Mouse (Mus musculus): ENCODE measurements at regions not wholly inside any gene's neighbourhood (a gene's known extent, or its start where the extent isn't known, plus 50 kb on each side); places are given as distances from the start of the nearest gene placed in this dataset.
"Not testable (repeated sequence)": the region's sequence is repeated elsewhere in the genome, so short reads cannot be mapped to it uniquely, and the experiment has no call there.

DNA sequence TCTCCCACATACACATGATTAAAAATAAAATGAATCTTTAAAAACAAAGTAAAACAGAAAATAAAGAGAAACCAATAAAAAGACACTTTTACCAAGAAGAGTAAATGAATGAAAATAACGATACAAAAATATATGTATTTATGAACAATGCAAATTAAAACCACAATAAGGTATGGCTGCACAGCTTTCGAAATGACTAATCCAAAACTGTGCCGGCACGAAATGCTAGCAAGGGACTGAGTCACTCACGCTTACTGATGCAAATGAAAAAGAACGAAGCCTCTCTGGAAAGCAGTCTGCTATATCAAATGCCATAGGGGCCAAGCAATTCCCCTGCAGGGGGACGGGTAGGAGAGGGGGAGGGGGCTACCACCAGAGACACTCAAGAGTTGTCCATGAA is 704.0 kb downstream of the 4930447A16Rik start:
- peak in 1 of 2 experiments; percentile 13 for DNase-seq (ENCODE audit: low spot score in 2 of 2)

DNA sequence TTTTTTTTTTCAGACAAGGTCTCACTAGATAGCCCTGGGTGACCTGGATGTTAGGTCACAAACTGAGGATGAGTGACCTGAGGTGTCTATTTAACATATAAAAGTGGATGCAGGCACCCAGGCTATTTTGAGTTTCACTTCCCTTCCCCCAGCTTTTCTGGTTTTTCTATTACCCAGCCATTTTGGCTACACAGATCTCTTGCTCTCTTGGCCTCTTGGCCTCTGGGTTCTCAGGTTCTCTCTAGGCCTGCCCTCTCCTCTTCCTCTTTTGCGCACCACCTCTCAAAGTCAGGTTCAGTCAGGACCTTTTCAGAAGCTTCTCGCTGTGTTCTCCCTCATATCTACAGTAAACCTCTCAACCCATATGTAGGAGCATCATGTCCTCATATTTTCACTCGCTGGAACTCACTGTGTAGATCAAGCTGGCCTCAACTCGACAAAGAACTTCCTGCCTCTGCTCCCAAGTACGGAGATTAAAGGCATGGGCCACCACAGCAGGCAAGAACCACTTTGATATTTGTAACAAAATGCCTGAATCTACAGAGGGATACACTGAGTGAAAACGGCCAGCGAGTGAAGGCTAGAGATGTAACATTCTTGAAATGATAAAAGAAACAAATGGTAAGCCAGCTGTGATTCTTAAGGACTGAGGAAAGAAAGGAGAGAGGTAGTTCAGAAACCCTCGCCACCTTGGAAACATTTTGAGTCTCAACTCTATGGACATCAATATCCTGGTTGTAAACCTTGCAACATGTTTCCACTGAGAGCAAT is 704.7 kb downstream of the 4930447A16Rik start:
- no peak for DNase-seq (ENCODE audit: low spot score in 2 of 2)

DNA sequence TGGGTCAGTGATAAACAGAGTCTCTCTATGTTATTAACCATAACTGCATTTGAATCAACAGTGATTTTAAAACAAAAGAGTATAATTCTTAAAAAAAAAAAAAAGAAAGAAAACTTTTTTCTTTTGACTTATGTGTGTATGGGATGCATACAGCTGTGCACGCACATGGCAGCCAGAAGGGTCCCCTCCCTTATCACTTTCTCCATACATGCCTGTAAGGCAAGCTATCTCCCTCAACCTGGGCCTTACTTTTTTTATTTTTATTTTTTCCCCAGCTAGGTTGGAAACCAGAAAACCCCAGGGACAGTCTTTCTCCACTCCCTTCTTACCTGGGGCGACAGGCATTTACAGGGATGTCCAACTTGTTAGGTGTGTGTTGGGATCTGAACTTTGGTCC is 705.3 kb downstream of the 4930447A16Rik start:
- DNase-seq (ENCODE audit: low spot score in 2 of 2), result no peak

DNA sequence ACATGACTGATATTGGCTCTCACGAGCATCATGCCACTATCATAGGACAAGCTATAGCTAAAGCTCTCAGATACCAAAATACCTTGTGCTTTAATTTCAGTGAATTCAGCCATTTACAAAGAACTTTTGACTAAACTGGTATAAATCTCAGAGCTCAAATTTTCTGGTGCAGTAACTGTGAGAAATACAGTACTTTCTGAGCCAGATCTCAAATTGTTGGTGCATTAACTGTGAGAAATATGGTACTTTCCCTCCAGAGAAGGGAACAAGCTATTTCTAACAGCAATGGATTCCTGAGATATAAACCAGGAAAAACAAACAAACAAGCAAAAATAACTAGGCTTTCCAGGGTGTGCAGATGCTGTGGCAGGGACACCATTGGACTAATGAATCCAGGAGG is 714.3 kb downstream of the 4930447A16Rik start:
- no peak for DNase-seq (ENCODE audit: low spot score in 2 of 2)

DNA sequence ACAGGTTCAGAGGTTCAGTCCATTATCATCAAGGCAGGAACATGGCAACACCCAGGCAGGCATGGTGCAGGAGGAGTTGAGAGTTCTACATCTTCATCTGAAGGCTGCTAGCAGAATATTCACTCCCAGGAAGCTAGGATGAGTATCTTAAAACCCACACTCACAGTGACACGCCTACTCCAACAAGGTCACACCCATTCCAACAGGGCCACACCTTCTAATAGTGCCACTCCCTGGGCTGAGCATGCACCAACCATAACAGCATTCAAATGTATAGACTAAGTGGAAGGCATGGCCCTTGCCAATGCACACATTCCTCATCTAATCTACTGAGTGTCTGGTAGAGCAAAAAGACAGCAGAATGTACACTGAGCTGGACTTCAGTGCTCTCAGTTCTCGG is 718.1 kb downstream of the 4930447A16Rik start:
- DNase-seq (ENCODE audit: low spot score in 2 of 2), result no peak

DNA sequence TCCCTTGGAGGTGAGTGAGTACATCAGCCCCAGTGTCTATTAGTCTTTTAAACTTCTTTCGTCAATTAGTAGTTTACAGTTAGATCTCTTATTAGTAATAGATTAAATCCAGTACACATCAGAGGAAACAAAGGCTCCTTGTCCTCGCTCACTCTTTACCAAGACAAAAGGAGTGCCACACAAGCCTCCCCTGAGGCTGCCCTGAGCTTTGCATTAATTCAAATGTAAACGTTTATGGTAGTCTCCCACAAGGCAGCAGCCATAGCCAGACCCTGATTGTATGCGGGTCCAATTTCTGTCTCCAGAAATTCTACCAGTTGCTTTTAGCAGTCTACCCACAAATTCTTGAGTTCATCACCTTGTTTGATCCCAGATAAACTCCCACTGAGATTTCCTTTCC is 726.3 kb downstream of the 4930447A16Rik start:
- no peak for DNase-seq (ENCODE audit: low spot score in 2 of 2)

DNA sequence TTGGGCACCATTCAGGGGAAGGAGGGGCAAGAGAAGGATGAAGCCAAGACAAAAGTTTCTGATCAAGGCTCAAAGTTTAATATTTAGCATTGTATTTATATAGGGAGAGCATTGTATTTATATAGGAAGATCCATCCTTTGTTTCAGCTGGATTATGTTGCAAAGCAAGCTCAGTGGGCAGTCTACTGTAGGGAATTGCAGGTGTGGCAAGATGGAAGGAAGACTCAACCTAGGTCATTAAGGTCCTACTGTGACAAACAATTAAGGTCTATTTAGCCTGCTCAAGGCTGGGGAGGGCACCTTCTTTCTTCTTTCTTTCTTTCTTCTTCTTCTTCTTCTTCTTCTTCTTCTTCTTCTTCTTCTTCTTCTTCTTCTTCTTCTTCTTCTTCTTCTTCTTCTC is 728.5 kb downstream of the 4930447A16Rik start:
- not testable (repeated sequence) for DNase-seq (ENCODE audit: low spot score in 2 of 2)

DNA sequence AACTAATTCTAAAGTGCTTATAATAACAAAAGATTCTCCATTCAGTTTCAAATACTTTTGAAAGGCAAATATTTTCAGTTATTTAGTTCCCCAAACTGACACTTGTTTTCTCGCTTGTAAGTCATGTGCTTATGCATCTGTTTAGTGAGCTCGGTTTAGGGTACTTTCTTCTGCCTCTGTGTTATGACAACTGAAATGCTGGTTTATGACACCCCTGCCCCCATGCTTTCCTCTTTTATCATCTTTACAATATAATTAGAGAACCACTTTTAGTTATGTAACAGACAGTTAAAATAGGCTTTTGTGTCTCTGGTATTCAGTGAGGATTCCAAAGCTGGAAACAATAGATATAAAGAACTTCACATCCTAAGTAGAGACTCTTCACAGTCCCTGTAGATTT is 733.8 kb downstream of the 4930447A16Rik start:
- DNase-seq (ENCODE audit: low spot score in 2 of 2), result no peak

DNA sequence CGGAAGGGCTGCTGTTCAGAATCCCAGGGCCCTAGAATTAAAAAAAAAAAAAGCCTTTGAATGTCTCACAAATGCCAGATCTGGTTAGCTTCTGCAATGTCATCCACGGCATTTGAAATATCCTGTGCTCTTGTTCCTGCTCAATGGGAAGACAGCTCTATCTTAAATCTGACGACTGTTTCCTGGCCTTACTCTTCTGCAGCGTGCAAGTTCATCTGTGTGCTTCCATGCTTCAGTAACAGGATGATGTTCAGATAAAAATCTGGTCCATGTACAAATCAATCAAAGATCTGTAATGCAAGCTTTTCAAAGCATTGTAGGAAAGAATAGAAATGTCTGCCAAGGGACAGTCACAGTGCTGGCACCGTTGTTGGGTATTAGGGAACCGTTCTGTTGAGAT is 738.4 kb downstream of the 4930447A16Rik start:
- no peak for DNase-seq (ENCODE audit: low spot score in 2 of 2)

DNA sequence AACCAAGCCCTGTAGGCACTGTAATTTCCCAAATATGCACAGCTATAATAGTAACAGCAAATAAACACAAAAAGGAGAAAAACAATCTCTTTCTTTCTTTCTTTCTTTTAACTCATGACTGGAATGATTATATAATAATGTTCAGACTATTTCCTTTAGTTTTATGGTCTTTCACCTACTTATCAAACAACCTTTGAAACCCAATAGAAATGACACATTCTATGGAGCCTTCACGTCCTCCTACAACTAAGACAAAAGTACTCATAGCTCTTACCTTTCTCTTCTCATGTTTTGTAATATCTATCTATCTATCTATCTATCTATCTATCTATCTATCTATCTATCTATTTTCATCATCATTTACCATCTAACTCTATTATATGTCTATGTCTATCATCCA is 739.5 kb downstream of the 4930447A16Rik start:
- DNase-seq (ENCODE audit: low spot score in 2 of 2), result no peak

DNA sequence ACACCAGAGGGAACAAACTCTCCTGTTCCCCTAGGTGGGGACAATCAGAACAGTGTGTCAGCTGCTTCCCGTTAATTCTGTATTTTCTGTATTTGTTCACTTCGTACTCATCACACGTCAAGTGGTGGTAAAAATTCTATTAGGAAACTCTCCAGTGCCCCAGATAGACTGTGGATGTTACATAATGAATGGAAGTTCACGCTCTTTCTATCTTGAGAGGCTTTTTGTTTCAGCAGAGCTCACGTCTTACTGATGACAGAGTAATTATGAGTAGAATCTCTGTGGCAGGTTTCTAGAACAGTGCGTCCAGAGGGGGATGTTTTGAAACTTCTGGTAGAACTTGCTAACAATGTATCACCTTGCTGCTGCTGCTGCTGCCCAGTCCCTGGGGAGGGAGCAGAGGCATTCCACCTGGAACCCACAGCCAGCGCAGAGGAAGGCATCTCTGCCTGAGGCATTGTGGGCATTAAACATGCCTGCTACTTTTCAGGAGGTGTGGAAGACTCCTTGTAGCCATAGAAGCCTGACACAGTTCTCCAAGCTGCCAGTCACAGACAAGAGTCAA is 740.6 kb downstream of the 4930447A16Rik start:
- no peak for DNase-seq (ENCODE audit: low spot score in 2 of 2)

DNA sequence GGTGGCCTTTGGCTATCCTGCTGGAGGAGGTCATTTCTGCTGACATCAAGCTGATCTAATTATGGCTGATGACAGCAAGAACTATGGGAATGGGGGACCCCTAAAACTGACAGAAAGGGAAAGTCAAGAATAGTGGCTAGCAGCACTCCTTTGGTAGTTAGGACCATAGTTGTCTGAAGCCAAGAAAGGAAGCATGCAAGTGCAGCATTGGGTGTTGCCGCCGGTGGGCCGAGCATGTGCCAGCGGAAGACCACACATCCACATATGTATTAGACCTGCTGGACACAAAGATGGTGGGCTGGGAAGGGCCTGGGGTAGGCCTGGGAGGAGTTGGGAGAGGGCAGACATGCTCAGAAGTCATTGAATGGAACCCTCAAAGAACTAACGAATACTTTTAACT is 741.1 kb downstream of the 4930447A16Rik start:
- DNase-seq (ENCODE audit: low spot score in 2 of 2), result no peak

DNA sequence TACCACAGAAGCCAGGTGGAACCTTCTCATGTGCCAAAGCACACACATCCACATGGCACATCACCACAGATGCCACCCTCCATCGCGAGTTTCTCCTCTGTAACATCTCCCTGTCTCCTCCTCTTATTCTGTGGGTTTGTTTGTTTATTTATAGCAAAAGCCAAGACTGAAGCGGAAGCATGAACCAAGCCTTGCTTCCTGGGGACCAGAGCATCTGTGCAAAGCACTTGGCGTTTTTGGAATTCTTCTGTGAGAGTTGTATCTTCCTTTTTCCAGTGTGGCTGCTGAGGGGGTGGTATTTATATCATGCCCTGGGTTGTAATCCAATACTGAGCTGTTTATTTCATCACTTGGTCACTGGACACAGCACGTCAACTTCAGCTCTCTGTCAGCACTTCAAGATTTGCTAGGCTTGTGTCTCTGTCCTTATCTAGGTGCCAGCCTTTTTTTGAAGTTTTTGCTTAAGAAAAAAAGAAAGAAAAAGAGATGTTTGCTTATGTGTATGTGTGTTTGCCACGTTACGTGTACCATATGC is 742.3 kb downstream of the 4930447A16Rik start:
- no peak for DNase-seq (ENCODE audit: low spot score in 2 of 2)

DNA sequence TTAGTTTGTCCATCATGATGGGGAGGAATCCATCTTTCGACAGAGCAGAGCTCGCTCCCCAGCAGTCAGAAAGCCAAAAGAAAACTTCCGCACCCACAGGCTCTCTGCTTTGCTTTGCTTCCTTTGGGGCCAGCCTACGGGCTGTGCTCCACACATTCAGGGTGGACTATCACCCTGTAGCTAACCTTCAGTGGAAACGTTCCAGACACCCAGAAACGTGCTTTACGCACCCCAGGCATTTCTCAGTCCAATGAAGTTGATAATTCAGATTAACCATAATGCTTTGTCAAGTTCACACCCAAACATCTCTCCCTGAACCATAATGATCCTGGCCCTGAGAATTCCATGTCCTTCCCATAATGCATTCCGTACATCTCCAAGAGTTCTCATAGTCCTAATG is 743.8 kb downstream of the 4930447A16Rik start:
- no peak for DNase-seq (ENCODE audit: low spot score in 2 of 2)
